Mouse (Mus musculus) heart, adult 2 months (tissue): ENCODE measurements around the gene Gm17268.

Source experiments
- CTCF ChIP-seq: fragments of 200-600 bp; IDR thresholded peaks from 2 replicates; pipeline ENCODE4 v1.8.1; 2022; ENCODE audit warnings: antibody characterized with exemption, mild to moderate bottlenecking, moderate library complexity
- EP300 ChIP-seq: fragments of 200-500 bp; IDR thresholded peaks from 2 replicates; pipeline ENCODE4 v1.6.1; 2011; ENCODE audit warnings: low read depth, low read length, control low read depth; ENCODE audit not compliant: insufficient read depth
- POLR2A ChIP-seq: fragments of 200-500 bp; IDR thresholded peaks from 2 replicates; pipeline ENCODE4 v1.6.1; 2011; ENCODE audit warnings: mild to moderate bottlenecking, low read depth, low read length, control low read depth; ENCODE audit not compliant: insufficient read depth

DNA sequence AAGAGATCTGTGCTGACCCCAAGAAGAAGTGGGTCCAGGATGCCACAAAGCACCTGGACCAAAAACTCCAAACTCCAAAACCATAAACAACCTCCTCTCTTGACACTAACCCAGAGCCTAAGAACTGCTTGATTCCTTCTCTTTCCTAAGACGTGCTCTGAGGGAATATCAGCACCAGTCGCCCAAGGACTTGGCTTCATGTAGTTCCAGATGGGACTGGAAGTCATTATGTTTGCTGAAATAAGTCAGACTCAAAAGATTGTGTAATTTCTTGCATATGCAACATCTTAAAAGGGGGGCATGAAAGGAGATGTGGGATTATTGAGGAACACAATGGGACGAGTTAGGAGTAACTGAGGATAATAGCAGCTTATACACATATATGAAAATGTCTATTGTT lies 23.9 kb upstream of the Gm17268 start:
- no peak for TF ChIP-seq EP300
- no peak for TF ChIP-seq CTCF
- peak; percentile 28; the same call in 1 of the 2 replicates for TF ChIP-seq POLR2A
